Mouse (Mus musculus): ENCODE results near the gene Smpd2.

Gene Smpd2

DNA sequence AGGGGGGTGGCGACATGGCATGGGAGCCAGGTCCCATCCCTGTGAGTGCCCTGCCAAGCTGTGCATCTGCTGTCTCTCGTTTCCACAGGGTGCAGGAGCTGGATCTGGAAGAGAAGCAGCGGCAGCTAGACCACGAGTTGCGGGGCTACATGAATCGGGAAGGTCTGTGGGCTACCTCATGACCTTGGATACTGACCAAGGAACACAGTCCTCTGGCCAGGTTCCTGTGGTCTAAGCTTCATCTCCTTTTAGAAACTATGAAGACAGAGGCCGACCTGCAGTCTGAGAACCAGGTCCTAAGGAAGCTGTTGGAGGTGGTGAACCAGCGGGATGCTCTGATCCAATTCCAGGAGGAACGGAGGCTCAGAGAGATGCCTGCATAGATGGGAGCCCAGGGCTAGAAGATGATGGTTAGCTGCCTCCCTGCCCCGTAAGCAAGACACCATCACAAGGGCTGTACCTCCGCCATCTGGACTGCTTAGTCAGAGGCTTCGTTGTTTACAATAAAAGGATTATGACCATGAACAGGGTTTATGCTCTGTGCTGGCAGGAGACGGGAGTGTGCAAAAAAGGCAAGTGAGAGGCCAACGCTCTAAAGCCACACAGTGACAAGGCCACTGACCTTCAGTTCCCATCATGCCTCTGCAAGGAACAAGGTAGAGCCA, 3.5 kb downstream of the Smpd2 start:
- DNase-seq = no peak

DNA sequence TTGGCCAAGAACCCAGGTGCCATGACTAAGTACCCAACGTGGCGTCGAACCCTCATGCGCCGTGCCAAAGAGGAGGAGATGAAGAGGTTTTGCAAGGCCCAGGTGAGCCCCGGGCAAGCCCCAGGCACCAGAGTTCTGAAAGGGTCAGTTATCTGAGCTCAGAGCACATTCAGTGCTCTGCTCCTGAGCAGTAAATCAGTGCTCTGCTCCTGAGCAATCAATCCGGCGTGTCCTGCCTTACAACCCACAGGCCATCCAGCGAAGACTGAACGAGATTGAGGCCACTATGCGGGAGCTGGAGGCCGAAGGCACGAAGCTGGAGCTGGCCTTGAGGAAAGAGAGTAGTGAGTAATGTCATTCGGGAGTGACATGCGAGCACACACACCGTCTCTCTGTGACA, 4.4 kb downstream of the Smpd2 start:
- DNase-seq = no peak

DNA sequence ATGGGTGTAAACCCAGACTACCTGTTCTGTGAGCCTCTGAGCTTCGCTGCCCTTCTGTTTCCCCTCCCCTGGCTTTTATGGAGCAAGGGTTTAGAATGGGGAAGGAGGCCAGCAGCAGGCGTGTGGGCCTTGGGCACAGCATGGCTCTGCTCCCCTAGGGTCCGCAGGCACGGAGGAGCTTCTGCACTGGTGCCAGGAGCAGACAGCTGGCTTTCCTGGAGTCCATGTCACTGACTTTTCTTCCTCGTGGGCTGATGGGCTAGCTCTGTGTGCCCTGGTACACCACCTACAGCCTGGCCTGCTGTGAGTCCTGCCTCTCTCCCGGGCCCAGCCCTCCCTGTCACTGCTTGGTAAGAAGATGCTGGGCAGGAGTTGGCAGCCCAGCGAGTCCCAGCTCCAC, 7.7 kb downstream of the Smpd2 start:
- DNase-seq = no peak

DNA sequence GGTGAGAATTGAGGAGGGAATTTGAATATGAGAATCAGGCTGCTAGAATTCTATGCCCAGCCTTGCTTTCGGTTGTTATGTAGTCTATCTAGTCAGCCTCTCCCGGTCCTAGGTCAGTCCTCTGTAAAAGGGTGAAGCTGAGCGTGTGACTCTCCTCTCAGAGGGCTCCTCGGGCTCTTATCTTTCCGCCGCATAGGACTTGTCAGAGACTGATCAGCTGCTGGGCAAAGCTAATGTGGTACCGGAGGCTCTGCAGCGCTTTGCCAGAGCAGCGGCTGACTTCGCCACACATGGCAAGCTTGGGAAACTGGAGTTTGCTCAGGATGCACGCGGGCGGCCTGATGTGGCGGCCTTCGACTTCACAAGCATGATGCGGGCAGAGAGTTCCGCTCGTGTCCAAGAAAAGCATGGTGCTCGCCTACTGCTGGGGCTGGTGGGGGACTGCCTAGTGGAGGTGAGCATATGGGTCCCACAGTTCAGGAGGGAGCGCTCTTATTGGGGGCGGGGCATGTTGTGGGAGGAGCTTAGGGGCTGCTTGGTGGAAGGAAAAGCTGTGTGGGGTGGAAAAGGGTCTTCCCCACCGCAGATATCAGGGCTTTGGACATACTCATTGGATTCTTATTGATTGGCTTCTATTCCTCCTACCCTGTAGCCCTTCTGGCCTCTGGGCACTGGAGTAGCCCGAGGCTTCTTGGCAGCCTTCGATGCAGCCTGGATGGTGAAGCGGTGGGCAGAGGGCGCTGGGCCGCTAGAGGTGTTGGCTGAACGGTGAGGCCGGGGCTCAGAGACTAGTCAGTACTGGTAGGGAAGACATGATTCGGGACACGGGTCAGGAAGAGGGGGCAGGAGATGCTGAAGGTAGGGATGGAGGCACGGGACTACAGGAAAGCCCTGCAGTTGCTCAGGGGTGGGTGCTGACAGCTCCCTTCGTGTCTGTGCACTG, 9.0 kb downstream of the Smpd2 start:
- no peak for DNase-seq

DNA sequence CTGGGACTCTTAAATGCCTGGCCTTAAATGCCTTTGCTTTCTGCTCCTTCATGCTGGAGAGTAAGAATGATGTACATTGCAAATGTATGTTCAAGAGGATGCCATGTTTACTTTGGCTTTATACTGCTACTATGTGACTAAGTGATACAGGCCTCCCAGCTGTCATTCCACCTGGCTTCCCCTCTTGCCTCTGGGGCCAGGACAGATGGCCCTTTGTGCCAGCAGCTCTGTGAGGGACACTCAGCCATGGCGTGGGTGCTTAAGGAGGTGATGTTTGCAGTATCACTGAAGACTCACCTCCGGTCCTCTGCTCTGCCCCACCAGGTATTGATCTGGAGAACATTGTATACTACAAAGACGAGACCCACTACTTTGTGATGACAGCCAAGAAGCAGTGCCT, 10.2 kb downstream of the Smpd2 start:
- DNase-seq = no peak

DNA sequence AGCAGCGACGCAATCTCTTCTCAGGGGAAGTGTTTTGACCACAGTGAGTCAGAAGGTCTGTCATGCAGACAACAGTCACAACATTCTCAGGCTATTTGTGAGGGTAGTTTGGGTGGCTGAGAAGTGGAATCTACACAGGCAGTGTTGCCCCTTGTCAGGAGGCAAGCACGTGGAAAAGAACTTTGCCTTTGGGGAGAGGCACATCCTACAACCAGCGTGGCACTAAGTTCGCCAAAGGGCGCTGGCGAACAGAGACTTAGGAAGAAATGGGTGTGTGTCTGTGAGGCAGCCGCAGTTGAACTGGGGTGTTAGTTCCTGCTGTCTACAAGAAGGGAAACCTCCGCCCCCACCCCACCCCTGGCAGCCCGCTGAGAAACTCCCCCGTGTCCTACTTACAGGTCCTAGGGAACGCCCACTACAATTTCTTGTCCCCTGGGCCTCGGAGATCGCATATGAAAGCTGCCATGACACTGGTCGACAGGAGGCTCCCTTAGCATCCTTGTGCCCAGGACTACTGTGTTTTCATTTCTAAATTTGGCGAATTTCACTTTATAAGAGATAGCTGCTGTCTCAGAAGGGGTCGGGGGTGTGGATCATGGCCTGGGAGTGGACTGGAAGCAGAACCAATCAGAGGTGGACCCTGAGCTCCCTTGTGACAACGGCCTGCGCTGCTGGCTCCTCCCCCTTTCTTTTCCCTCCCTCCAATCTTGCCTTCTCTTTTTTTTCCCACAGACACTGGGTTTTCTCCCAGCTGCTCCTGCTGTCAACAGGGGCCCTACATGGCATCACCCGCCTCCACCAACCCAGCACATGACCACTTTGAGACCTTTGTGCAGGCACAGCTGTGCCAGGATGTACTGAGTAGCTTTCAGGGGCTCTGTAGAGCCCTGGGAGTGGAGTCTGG, 12.6 kb downstream of the Smpd2 start:
- DNase-seq = peak; percentile 91

DNA sequence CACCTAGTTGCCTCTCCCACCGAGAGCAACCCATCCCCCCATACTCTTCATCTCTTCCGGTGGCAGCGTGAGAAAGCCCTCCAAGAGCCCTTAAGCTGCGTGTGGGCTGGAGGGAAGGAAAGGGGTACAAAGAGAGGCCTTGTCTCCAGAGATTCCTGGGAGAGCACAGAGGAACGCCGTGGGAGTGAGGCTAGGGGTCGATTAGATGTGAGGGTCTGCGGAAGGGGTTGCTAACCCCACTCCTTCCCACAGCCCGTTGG, 13.2 kb downstream of the Smpd2 start:
- DNase-seq = peak; percentile 50

DNA sequence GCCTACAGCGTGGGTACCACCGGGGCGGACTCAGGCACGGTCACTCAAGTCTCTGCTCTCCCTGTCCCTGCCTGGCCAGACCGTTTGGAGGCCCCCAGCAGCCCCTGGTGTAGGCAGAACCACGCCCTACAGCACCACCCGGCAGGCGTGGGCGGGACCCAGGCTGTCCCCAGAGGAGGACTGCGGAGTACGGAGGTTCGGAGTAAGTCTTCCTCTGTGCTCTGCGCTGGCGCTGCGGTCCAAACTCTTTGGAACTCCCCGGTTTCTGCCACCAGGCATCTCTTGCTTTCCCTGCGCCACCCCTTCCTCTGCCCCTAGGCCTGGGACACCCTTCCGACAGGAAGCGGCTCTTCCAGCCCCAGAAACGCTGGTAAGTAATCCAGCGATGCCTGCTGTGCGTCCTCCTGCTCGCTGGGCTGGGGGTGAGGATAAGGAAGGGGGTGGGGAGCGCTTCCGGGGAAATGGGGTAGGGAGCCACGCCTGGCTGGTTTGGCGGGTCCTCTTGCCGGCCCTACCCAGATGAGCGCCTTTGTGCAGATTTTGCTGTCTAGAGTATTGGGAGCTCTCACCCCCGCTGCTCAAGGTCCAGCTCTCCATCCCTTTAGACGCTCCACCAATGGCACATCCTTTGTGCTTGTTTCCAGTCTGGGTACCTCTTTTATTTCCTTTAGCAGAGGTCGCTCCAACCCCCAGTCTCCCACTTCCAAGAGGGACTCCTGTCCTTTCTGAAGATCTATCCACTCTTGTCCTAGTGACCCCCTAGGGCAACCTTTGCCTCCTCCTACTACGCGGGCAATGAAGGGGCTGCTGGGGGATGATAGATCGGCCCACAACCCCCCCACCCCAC, 13.8 kb downstream of the Smpd2 start, which contains the start of gene Mical1:
Mical1 (plus strand) TSS at position 144 of the 847 bp plus-strand sequence.
- peak; percentile 81 for DNase-seq

DNA sequence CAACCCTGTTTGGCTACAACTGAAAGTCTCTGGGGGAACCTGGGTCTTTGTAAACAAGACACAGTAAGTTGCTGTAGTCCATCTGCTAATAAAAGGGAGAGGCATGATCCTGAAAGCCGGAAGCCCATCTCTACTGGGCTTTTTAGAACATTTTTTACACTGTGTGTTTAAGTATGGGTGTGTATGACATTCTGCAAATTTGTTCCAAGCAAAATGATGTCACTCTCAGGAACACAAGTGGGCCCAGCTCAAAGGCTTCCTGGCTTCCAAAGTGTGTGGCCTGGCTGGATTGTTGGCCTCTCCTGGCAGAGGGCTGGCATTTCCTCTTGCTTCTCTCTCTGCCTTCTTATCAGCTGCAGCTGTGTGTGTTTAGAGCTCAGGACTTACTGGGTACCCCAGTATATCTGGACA, 15.2 kb downstream of the Smpd2 start:
- DNase-seq = peak; percentile 70

DNA sequence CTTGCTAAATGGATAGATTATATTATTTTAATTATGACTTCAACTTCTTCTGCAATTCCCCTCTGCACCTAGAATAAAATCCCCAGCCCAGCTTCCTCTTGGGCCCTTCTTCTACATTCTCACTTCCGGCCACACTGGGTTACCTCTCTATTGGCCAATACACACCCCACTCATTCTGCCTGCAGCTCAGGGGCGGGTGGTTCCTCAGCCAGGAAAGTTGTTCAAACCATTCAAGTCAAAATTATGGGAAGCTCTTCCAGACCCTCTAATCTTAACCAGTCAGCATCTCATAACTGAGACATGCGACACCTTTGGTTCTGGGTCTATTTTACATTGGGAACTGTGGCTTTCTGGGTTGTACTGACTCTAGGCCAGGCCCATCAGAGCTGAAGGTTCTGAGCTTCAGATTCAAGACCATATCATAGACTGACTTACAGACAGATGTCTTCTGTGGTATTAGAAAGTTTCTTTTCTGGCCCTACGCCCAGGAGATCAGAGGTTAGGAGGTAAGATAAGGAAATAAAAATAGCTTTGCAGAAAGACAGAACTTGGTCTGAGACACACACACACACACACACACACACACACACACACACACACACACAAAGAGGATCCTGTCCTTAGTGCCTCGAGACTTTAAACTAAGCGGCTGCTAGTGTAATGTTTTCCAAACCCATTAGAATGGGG, 16.2 kb downstream of the Smpd2 start:
- peak; percentile 57 for DNase-seq

DNA sequence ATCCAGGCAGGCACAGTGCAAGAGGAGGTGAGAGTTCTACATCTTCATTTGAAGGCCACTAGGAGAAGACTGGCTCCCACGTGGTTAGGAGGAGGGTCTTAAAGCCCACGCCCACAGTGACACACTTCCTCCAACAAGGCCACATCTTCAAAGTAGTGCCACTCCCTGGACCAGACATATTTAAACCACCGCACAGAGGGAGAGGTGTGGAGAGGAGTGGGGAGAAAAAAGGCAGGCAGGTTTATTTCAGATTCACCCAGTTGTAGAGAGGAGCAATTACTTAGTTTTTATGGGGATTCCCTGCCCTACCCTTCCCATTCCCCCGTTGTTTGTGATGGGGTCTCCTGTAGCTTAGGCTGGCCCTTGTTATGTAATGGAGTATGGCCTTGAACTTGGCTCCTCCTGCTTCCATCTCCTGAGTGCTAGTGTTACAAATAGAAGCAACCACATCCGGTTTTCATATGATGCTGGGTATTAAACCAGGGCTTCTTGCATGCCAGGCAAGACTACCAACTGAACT, 17.1 kb downstream of the Smpd2 start:
- DNase-seq = no peak

DNA sequence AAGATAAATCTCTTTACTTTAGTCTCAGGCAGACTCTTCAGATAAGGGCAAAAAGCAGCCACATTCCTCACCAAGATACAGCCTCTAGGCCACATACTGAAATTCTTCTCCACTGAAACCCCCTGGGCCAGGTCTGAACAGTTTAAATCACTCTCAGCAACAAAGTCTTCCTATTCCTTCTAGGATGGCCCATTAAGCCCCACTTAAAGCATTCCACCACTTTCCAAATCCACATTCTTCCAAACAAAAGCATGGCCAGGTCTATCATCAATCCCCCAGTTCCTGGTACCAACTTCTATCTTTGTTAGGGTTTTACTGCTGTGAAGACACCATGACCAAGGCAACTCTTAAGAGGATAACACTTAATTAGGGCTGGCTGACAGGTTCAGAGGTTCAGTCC, 17.6 kb downstream of the Smpd2 start:
- no peak for DNase-seq

DNA sequence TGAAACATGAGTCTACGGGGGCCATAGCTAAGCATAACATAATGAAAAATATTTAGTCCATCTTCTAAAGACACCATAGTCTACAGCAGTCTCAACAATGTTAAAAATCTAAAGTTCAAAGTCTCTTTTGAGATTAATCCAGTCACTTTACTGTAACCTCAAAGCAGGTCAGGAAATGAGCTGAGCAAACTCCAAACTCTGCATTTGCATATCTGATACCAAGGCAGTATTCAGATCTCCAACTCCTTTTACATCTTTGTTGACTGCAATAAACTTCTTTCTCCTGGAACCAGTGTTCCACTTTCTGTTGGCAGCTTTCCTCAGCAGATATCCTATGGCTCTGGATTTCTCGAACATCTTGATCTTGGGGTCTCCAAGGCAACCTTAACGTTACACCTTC, 19.5 kb downstream of the Smpd2 start:
- DNase-seq = no peak

DNA sequence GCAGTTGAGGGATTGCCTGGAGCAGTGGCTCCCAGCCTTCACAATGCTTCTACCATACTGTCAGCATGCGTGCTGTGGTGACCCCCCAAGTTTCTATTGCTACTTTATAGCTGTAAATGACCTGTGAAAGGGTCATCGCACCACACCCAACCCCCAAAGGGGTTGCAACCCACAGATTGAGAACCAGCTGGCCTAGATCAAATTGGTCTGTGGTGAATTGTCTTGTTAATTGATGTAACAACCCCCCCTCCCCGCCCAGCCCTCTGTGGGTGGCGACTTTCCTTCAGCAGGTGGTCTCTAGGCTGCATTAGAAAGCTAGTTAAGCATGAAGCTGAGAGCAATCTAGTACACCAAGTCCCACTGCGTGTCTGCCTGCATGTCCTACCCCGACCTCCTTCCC, 22.8 kb downstream of the Smpd2 start:
- DNase-seq = no peak

DNA sequence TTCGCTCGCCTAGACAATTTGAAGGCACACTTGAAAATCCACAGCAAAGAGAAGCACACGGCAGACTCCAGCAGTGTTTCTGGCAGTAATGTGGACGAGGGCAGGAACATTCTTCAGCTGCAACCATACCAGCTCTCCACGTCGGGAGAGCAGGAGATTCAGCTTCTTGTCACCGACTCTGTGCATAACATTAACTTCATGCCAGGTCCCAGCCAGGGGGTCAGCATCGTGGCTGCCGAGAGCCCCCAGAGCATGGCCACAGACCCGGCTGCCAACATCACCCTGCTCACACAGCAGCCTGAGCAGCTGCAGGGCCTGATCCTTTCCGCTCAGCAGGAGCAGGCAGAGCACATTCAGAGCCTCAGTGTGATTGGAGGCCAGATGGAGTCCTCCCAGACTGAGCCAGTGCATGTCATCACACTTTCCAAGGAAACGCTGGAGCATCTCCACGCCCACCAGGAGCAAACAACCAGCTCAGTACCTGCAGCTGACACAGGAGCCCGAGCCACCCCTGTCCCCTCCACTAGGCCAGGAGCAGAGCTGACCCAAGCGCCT, 25.7 kb downstream of the Smpd2 start:
- DNase-seq = no peak

DNA sequence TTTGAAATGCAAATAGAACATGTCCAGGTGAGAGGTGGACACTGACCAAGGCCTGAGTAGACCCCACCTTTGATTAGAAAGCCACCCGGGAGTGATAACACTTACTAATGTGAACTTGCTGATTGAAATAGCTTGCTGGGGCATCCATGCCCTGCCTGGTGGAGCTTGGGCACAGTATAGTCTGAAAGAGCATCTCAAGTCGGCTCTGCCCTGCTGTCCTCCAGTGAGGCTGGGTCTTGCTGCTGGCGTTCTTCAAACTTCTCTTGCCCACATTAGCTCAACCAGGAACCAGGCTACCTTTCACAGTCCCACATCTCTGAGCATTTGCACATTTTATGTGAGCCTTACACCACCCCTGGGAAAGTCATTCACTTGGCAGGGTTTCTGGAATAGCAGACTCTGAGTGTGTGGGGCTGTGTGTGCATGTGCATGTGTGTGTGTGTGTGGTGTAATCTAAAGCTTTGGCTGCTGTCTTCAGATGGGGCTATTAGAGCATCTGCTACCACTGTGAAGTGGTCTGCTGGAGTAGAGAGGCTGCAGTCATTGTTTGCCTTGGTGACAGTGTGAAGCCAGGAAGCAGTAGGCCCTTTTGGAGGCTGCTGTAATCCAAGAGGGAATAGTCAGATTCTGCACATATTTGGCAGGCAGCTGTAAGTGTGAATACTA, 29.0 kb downstream of the Smpd2 start:
- no peak for DNase-seq

DNA sequence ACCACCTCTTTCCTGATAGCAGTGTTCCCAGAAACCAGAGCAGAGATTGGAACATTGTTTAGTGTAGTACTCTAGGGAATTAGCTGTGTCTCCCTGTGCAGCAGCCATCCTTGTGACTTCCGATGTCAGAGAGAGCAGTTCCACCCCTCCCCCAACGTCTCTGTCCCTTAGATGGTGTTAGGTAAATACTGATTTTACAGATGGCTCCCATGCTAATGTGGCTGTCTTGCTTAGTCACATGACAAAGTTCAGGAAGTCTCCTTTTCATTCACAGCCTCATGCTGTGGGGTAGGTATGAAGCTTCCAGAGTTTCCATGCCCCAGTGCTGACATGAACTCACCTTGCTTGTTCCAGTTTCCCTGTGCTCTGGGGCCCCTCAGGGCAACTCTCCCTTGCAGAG, 29.7 kb downstream of the Smpd2 start:
- DNase-seq = no peak

DNA sequence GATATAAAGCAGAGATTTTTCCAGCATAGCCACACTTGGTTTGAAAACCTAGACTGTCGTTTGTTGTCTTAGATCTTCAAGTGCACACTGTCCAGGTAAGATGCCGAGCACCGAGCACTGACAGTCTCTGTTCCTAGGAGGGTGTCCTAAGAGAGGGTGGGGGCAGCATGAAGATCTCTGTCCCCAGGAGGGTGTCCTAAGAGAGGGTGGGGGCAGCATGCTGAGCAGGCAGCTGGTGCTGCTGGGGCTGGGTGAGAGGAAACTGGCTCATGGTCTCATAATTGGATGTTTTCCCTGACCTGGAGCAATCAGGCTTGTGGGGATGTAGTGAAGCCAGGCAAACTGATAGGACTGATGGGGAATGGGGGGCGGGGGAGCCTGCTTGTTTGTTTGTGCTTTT, 30.2 kb downstream of the Smpd2 start:
- no peak for DNase-seq

DNA sequence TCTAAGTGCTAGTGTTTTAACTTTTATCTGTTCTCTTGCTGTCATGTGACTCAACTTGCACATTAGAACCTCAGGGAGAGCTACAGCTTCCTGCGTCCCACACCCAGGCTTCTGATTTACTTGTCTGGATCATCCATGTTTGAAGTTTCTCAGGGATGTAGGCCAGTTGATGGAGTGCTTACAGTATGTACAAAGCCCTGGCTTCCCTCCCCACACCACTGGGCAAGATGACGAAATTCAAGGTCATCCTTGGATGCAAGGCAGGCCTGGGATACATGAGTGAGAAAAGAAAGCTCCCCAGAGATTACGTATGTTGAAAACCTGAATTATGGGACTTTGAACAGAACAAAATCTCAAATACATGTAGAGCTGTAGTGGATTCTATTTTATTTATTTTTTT, 37.4 kb downstream of the Smpd2 start:
- no peak for DNase-seq

DNA sequence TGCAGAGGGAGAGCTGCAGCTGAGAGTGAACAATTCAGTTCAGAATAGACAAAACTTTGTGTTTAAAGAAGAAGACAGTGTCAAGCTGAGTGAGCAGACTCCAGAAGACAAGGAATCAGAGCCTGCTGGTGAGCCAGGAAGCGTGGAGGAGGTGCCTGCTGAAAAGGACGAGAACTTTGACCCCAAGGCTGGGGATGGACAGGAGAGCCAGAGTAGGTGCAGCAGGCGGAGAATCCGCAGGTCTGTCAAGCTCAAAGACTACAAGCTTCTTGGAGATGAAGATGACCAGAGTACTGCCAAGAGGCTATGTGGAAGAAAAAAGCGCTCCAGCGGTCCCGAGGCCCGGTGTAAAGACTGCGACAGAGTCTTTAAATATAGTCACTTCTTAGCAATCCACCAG, 38.5 kb downstream of the Smpd2 start:
- DNase-seq = no peak

Measured in lung, postnatal 10 days (tissue).